Mouse (Mus musculus): Measurements from ENCODE around the gene Myo5c.
A peak's percentile ranks its signal among the peaks of the same experiment; 100 is the strongest.

- TF ChIP-seq CTCF (conservative IDR thresholded peaks at IDR 0.05 in 1 of 2, IDR thresholded peaks at IDR 0.05 in 1 of 2; ENCODE audit: low read depth in 2 of 2, low read length in 2 of 2) (peak in 1 of 2 experiments; percentile 39; a peak in 2 of 4 replicates), SMC3 (IDR thresholded peaks at IDR 0.05; ENCODE audit: low read depth, low read length) (peak; percentile 9; the same call in 1 of the 2 replicates), NELFE (IDR thresholded peaks at IDR 0.05; ENCODE audit: low read depth, low read length) (no peak), POLR2A (IDR thresholded peaks at IDR 0.05; ENCODE audit: low read depth, low read length) (no peak), HCFC1 (IDR thresholded peaks at IDR 0.05; ENCODE audit: low read depth, low read length) (no peak), EP300 (IDR thresholded peaks at IDR 0.05; ENCODE audit: low read length) (no peak), UBTF (IDR thresholded peaks at IDR 0.05; ENCODE audit: low read depth, low read length) (no peak), MXI1 (IDR thresholded peaks at IDR 0.05; ENCODE audit: low read depth, low read length) (no peak), CHD2 (IDR thresholded peaks at IDR 0.05; ENCODE audit: low read length) (no peak), MYC (IDR thresholded peaks at IDR 0.05; ENCODE audit: low read depth, low read length) (no peak), SIN3A (IDR thresholded peaks at IDR 0.05; ENCODE audit: low read length) (no peak)
These were observed 30.5 kb downstream of the Myo5c start for GRCm38 (mm10) chr9:75262235-75262826.

Measured in CH12.LX (cell line).